In the genomic region with DNA sequence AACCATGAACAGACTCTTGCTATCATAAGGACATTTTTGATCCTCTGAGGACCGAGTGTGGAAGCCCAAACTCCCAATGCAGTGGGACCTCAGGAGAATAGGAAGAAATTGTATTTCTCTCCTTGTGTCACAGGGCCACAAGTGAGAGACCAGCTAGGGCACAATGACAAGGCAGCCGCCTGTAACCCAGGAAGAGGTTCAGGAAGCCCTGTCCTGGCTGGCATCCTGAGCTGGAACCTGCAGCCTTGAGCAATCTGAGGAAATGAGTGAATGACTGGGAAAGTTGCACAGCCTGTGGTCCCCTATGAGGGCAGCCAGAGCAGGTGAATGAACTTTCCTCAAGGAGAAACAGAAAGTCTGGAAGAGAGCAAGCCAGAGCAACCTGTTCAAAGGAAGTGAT, we compare ENCODE assay signal across 30 mouse cellular contexts.
"Had no signal": no experiment of that assay in that cellular context is flagged by ENCODE, and none has a peak within 500 bp of the region (broad histone marks: within the 10 kb centered on the region; RNA-seq: fewer than 3 reads in every experiment).

No protein-coding gene starts in this region.

- ATAC-seq: liver, embryonic 12.5 days; liver, postnatal 0 days; lung, postnatal 0 days; midbrain, embryonic 13.5 days; midbrain, embryonic 16.5 days had no signal

- H3K27ac ChIP-seq: limb, embryonic 10.5 days; limb, embryonic 12.5 days; limb, embryonic 13.5 days; limb, embryonic 15.5 days; liver, embryonic 12.5 days; liver, embryonic 13.5 days; liver, embryonic 14.5 days; liver, embryonic 15.5 days; lung, embryonic 15.5 days; macrophage; midbrain, embryonic 10.5 days; midbrain, embryonic 12.5 days; midbrain, embryonic 13.5 days; neural tube, embryonic 12.5 days had no signal

- H3K9ac ChIP-seq: limb, embryonic 12.5 days; limb, embryonic 13.5 days; limb, embryonic 15.5 days; liver, embryonic 12.5 days; liver, embryonic 13.5 days; liver, embryonic 14.5 days; liver, embryonic 15.5 days; liver, postnatal 0 days; lung, embryonic 14.5 days; lung, embryonic 15.5 days; midbrain, embryonic 12.5 days; midbrain, embryonic 13.5 days; neural tube, embryonic 12.5 days had no signal

- H3K4me3 ChIP-seq: limb, embryonic 10.5 days; limb, embryonic 12.5 days; limb, embryonic 13.5 days; limb, embryonic 15.5 days; liver, embryonic 12.5 days; liver, embryonic 13.5 days; liver, embryonic 15.5 days; lung, embryonic 15.5 days; megakaryocyte, embryonic 14.5 days; midbrain, embryonic 10.5 days; midbrain, embryonic 12.5 days; midbrain, embryonic 13.5 days; myocyte; neural tube, embryonic 12.5 days had no signal

- H3K4me2 ChIP-seq: limb, embryonic 12.5 days; limb, embryonic 13.5 days; limb, embryonic 15.5 days; liver, embryonic 11.5 days; liver, embryonic 12.5 days; liver, embryonic 13.5 days; liver, embryonic 15.5 days; lung, embryonic 14.5 days; lung, embryonic 15.5 days; midbrain, embryonic 12.5 days; midbrain, embryonic 13.5 days; neural tube, embryonic 12.5 days had no signal

- H3K27me3 ChIP-seq: limb, embryonic 12.5 days; limb, embryonic 13.5 days; limb, embryonic 15.5 days; lung, embryonic 15.5 days; megakaryocyte, embryonic 14.5 days; neural tube, embryonic 12.5 days had no signal

- H3K4me1 ChIP-seq: liver, embryonic 12.5 days; liver, embryonic 13.5 days; liver, embryonic 15.5 days; megakaryocyte, embryonic 14.5 days; neural tube, embryonic 12.5 days had no signal

- H3K9me3 ChIP-seq: limb, embryonic 10.5 days; limb, embryonic 12.5 days; limb, embryonic 13.5 days; limb, embryonic 15.5 days; liver, embryonic 12.5 days; liver, embryonic 13.5 days; liver, embryonic 15.5 days; lung, embryonic 15.5 days; megakaryocyte, embryonic 14.5 days; midbrain, embryonic 10.5 days; midbrain, embryonic 12.5 days; midbrain, embryonic 13.5 days; neural tube, embryonic 12.5 days had no signal

- H3K36me3 ChIP-seq: limb, embryonic 10.5 days; limb, embryonic 12.5 days; limb, embryonic 13.5 days; limb, embryonic 15.5 days; liver, embryonic 12.5 days; liver, embryonic 13.5 days; liver, embryonic 15.5 days; lung, embryonic 15.5 days; midbrain, embryonic 10.5 days; midbrain, embryonic 12.5 days; midbrain, embryonic 13.5 days; neural tube, embryonic 12.5 days had no signal

- DNase-seq: left cerebral cortex, postnatal 4 days; liver; liver, embryonic 13.5 days; liver, postnatal 0 days; lung, adult 18-20 months; lung, adult 2 months; lung, embryonic 14.5 days; lung, postnatal 10 days; lung, postnatal 14 days; lung, postnatal 36 days; lung, postnatal 4 days; midbrain, embryonic 14.5 days had no signal
